Mouse (Mus musculus): Measurements from ENCODE around the gene Arhgef28.

The Arhgef28 gene

DNA sequence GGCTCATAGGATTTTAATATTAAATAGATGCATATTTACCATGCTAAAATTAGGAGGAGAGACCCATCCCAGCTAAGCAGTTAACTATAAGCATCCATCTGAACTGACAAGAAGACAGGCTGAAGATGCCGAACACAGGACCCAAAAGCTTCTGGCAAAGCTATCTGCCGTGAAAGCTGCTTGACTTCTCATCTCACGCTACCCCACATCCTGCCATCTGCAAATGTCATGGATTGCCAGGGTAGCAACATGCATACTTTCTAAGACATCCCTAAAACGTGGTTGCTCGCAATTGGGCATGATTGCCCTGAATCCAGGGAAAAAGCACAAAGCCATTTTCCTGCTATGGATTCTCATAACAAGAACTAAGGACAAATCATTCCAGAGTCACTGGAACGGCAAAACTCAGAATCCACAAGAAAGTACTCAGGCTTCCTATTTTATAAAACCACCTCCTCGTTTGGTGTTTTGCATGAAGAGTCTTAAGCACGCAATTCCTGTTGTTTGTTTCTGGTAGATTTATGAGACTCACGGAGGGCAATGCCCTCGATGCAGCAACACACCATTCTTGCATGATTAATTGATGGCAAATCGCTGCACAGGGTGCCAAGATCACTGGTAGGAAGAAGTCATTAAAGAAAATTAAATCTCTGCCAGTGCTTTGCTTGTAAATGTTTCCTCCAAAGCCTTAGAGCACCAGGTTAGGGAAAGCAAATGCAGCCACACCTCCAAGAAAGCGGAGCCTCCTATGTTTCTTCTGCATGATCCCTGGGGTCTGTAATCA lies 287.9 kb downstream of the Arhgef28 start:
- no peak for DNase-seq (ENCODE audit: low spot score)

DNA sequence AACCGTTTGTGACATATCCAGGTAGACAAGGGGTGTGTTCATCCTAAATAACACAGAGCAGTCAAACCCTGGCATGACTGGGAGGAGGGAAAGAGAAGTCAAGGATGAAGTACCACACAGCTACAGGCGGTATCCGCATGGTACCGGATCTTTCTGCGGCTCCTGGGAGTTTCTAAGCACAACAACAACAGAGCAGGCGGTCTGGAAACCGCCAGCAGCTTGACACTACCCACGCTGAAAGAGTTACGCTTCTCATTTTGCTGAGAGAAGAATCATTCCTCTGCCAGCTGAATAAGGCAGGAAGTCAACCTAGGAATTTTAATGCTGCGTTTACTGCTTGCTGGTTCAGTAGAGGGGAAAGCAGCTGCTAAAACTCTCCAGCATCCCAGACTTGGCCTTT lies 295.2 kb downstream of the Arhgef28 start:
- no peak for DNase-seq (ENCODE audit: low spot score)

DNA sequence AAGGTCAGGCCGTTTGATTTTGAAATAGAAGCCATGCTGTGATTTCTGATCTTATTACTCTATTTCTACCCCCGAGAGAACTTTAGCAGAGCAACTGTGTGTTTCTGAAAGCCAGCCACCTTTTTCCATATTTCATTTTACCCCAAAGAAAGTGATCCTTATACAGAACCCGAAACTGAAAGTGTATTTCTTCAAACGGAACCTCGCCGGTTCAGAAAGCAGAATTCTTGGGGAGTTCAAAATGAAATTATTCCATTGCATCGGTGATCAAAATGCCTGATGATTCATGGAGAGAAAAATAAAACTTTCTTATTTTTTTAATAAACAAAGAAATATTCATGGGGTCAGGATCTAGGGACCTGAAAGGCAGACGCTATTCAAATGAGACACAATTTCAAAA lies 303.4 kb downstream of the Arhgef28 start:
- no peak for DNase-seq (ENCODE audit: low spot score)

DNA sequence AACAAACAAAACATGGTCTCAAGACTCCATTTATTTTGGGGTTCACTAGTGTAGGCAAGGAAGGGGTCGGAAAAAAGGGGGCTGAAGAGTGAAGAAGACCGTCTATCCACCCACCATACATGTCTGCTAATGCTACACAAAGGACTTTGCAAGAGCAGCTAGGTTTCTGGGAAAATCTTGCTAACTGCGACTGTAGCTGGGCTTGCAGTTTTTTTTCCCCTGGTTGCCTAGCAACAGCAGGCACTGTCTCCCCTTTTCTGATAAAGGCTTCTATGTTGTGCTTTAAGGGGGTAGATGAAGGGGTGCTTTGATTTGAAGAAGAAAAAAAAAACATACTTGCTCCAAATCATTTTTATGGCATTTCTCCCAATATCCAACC lies 305.9 kb downstream of the Arhgef28 start:
- no peak for DNase-seq (ENCODE audit: low spot score)

DNA sequence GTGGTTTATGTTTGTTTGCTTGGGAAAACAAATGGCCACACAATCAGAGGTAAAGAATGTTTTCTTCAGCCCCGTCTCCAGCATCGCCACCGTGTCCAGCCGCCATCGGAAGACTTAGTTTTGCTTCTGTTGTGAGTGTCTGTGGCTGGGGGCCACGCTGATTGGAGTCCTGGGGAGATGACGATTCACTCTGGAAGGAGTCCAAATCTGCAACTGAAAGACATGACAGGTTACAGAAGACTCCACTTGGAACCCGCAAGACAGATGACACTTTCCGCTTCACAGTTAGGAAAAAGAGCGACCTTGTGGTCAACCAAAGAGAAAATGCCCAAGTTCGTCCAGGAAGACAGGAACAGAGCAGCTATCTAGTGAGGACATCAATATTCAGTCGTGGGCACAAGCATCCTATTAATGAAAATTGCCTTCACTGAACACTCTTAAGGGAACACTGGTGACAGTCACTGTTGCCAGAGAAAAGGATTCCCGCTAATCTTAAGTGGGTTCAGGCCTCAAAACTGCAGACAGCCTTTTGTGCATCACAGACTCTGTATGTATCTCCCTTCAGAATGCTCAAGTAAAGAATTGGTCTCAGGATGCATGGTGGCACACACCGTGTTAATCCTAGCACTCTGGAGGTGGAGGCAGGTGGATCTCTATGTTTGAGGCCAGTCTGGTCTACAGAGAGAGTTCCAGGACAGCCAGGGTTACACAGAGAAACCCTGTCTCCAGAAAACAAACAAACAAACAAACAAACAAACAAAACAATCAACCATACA lies 306.4 kb downstream of the Arhgef28 start:
- no peak for DNase-seq (ENCODE audit: low spot score)

DNA sequence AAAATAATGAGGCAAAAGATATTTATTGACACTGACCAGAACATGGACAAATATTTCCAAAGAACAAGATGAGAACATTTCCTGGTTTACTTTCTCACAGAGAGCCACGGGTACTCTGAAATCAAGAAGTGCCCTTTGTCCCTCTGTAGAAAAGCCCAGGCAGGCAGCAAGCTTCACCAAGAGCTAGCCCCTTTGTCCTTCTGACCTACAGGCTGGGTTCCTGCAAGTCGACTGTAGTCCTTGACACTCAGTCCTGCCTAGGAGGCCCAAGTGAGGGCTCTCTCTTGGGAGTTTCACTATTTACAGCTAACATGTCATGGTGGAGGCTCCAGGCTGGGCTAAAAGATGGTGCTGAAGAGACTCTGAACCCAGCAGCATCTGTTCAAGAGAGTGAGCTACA lies 307.6 kb downstream of the Arhgef28 start:
- no peak for DNase-seq (ENCODE audit: low spot score)

DNA sequence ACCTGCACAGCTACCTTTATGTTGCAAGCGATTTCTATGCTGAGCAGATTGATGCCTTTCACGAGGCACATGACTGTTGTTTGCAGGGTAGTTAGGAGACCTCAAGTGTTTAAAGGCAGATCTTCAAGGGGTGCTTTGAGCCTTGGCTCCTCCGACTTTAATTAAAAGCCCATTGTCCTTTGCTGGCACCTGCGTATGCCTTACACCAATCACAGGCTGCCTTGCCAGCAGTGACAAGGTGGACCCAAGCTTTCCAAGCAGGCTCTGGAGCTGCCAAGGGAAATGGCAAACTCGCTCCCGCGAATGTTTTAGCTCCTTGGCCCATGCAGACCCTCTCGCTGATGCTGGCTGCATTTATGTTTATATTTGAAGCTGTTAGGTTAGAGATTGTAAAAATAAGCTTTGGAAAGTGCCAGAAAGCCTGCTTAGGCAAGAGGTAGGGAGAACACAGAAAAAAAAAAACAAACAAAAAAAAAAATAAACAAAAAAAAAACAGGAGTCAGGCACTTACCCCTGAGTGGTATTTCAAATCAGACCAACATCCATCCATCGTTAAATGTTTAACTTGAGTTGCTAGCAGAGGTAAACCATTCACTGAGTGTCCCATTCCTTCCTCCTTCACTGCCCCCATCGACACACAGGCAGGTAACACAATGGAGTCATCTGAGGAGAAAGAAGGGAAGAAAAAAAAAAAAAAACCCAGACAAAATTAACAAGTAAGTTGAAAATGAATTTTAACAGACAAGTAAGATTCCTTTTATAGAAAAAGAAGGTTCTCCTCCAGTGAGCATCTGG lies 313.0 kb downstream of the Arhgef28 start:
- DNase-seq (ENCODE audit: low spot score) = no peak

DNA sequence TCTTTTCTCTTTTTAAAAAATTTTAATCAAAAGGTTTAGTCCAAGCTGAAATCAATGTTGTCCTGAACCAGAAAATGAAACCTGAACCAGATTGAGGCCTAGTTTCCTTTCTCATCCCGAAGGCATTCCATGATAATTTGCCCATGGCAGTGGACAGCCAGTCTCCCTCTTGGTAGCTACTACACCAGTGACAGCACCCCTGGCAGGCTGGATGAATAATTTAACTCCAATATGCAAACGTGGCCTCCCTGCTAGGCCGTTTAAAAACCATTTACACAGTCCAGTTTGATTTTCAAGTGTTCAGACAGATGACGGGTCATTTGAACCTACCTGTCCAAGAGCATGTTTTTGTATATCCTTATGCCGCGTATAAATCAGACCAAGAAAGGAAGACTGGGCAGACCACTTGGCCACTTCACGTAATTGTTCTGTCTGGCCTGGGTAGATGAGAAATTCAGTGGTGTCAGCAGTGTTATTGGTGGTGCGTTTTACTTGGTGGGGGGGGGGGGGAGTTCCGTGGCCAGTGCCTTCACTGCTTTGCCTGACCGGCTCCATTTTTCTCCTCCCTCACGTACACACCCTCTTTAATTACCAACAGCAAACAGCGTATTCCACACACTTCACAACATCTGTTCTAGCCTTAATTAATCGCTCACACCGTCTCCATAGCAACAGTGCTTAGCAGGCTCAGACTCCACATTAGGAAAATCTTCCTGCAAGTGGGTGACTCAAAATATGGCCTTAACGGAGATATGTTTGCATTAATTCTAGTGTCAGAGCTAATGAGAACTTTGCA lies 314.0 kb downstream of the Arhgef28 start:
- DNase-seq (ENCODE audit: low spot score) = no peak

DNA sequence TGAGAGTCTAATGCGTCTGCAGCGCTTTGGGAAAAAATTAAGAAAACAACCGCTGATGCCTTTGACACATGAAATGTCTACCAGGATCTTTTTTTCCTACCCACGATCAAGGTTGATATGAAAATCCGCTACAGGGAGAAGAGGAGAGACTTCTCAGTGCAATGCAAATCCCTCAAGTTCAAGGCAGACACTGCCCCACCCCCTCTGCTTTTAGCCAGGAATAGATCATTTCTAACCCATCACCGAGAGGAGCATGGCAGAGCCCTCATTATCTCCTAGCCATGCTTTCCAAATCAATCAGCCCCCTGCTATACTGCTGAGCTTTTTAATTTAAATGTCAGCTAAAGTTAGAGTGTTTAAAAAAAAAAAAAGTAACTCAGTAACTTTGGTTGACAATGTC lies 318.2 kb downstream of the Arhgef28 start:
- no peak for DNase-seq (ENCODE audit: low spot score)

DNA sequence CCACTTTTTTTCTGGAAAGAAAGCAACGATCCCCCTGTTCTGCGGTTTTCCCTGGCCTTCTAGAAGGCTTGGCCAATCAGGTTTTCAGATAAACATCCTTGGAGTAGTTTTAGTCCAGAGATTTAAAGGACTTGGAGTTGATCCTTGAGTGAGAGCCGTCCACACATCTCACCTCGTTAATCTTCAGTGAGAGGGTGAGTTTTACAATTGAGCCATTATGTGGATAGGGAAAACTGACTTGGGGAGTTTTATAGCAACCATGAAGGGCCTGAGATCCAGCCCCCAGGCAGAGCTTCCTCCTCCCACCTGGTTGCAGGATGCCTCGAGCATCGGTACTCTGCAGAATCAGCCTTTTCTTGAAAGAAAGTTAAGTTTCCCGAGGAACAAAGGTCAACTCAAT lies 318.7 kb downstream of the Arhgef28 start:
- no peak for DNase-seq (ENCODE audit: low spot score)

DNA sequence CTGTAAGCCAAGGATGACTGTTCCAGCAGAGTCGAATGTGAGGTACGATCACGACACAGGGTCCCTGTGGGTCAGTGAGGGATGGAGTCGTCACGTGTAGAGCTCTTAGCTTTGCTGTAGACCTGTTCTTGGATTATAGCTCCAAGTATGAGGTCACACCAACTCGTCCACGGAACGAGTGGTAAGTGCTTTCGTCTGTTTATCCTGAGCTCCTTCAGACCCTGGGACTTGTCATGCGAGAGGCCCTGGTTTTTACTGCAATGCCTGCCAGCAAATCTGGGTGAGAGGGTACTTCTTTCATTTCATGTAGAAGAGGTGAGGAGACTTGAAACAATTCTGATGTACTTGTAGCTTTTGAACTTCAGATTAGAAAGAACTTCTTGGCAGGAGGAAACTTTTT lies 322.6 kb downstream of the Arhgef28 start:
- no peak for DNase-seq (ENCODE audit: low spot score)

DNA sequence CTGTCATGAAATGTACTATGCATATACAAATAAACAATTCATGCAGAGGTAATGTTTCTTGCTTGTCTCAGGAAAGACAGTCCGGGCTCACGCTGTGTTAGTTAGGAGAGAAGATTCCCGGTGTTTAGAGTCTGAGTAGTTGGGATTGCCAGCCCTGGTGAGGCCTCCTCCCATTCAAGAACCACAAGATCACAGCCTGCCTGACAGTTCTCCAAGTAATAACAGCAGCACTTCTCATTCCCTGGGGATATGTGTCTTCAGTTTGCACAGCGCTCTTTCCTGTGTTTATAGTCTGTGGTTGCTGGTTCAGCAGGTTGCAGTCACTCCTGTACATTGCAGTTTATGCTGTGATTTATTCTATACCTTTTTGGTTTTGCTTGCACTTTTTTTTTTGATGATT lies 329.8 kb downstream of the Arhgef28 start:
- no peak for DNase-seq (ENCODE audit: low spot score)

DNA sequence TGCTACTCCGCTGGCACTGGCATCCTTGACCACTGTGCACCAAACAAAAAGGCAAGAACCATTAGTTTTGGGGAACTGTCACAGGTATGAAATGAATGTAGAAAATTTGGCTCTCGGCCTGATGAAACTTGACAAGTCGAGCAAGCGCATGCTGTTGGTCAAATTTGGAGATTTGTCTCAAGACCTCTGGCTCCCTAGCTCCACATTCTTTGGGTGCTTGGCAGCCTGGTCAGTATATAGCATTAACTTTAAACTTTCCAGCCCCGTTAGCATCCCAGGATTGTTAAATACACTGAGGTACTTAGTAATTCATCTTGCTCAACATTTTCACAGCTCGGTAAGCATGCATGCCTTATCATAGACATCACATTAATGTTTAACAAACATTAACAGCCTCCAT lies 330.2 kb downstream of the Arhgef28 start:
- DNase-seq (ENCODE audit: low spot score) = no peak

DNA sequence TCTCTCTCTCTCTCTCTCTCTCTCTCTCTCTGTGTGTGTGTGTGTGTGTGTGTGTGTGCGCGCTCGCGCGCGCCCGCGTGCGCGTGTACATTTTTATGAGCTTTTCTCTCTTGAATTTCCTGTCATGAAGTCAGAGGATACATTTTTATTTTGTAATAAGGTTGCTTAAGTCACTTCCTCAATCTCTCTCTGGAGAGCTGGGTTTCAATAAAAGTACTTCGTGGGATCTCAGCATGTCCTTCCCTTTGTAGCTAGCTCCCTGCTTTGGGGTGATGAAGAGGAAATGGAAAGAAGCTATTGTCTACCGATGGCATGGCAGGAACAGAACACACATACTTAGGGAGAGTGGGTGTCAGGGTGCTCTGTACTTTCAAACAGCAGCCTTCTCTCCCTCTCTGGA lies 336.8 kb downstream of the Arhgef28 start:
- DNase-seq (ENCODE audit: low spot score) = no peak

DNA sequence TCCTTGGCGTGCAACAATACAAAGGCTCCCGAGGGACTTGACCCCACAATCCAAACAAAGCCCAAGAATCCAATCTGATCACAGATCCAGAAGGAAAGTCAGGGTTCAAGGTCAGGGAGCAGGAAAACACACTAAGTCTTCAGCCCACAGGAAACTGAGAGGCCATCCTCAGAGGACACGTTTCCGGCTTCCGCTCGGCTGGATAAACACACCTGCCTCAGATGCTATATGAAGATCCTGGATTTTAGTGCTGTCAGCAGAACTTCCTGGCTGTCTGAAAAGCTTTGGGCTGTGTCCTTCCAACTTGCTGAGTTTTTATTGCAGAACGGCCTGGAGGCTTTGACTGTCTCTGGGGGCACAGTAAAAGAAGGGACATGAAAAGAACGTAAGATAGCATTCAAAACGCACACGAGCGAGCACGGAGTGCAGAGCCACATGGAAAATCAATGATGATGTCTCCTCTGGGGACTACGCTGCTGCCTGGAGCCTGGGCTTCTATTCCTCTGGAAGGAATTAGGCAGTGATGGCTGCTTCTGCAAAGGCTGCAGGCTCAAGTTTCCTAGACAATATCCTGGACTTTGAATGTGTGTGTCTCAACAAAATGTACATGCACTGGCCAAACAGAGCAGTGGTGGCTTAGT lies 338.8 kb downstream of the Arhgef28 start:
- DNase-seq (ENCODE audit: low spot score) = no peak

DNA sequence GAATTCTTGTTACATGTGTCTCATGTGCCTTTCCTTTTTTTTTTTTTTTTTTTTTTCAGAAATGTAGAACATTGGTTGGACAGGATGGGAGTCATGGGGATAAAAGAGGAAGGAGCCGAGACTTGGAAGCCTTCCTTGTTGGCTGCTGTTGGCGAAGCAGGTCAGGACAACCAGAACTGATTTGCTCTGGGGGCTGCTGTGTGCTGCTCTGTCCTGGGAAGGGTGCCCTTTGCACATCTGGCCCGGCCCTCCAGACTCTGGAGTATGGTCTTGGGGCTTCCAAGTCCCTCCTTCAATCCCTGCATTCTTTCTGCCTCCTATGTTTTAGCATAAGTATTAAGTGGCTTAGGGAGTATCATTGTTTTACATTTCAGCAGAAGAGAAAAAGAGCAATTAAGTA lies 347.2 kb downstream of the Arhgef28 start:
- no peak for DNase-seq (ENCODE audit: low spot score)

DNA sequence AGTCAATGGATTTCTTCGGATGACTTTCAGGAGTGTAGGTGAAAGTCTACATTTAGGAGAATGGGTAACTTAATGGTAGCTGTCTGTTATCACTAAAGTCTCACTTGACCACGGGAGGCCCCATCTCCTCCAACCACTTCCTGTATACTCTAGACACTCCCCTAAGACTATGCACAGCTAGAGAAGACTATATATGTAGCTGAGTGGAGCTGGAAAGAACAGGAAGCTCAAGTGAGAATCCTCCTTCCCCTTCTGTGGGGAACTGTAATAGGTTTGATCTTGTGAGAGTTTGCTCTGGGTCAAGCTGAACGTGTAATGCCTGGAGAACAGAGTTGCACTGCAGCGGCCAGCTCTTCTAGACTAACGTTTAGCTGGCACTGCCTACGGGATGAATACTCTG lies 348.4 kb downstream of the Arhgef28 start:
- DNase-seq (ENCODE audit: low spot score) = no peak

DNA sequence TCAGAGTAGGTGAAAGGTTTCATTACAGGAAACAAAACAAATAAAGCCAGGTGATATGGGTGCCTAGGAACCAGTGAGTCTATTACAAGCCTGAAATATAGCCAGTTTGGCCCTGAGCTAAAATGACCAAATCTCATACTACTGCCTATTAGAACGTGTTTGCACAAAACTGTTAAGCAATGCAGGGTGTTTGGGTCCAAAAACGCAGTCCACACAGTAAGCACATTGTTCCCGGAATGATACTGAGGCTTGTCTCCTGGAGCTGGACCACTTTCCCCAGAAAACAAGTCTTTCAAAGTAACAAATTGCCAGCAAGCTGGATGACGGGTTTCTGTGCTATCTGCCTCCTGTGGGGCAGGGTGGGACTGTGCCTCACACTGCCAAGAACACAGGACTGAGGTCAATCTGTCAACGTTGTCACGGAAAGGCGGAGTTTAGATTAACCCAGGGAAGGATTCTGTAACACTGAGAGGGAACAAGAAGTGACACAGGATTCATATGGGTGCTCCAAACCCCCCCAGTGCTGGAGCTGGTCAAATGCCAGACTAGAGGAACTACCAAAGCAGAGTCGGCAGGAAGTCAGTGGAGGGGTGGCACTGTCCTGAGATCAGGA lies 352.8 kb downstream of the Arhgef28 start:
- no peak for DNase-seq (ENCODE audit: low spot score)

Data from urinary bladder, postnatal 25 days (tissue).